Mouse (Mus musculus): Measurements from ENCODE around the gene Prkar2b.

Prkar2b gene

GRCm38 (mm10) chr12:32007646-32008045 lies 53.5 kb downstream of the Prkar2b start:
- no peak for DNase-seq

GRCm38 (mm10) chr12:32007040-32007439 lies 54.1 kb downstream of the Prkar2b start:
- DNase-seq, result no peak

DNA sequence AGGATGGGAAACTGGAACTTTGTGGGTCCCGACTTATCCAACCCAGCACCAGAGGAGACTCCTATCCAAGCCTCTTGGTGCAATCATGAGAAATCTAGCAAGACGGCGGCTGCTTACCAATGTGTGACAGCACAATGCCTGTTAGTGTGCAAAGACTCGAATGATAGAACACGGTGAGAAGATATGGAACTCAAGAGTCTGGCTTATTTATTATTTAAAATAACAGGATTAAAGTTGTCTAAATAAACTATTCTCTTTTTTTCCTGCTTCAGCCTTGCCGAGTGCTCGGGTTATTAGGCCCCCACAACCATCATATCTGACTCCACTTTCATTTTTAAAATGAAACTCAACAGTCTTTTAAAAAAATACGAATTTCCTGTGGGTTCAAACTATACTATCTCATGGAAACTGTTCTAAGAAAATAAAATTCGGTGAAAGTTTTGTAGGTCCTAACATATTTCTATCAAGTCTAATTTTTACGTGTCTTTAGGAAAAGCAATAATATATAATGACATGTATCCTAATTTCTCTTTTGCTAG lies 54.6 kb downstream of the Prkar2b start:
- no peak for DNase-seq

- no peak for DNase-seq
These were observed 60.6 kb downstream of the Prkar2b start for GRCm38 (mm10) chr12:32000464-32000863.

DNA sequence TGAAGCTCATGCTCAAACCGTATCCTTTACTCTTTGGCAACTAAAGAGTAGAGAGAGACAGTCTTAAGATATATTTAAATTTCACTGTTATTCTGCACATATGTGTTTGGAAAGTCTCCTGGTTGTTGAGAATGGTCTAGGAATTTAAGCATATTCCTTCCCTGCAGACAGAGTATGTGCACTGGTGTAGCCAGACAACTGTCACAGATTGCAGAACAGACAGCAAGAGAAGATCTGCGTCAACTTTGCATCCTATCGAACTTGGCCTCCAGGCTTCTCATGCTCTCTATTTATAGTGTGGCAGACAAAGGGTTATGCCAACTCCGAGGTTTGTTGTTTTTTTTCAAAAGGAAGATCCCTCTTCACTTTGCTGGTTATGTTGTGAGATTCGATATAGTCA lies 62.4 kb downstream of the Prkar2b start:
- DNase-seq, result no peak

GRCm38 (mm10) chr12:31997328-31997878 lies 63.7 kb downstream of the Prkar2b start:
- DNase-seq, result no peak

DNA sequence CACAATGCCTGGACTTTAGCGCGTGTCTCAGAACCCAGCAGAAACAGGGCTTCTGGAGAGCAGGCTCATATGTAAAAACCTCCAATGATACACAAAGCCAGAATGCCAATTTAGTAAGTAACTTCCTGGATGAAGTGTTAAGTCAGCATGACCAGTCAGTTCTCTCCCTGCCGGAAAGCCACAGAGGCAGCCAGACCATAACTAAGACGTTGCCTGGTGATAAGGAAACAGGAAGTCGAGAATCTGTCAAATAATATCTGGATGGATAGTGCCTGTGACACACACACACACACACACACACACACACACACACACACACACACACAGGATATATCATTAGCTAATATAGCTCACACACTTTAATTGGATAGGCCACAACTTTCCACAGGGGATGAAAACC lies 64.2 kb downstream of the Prkar2b start:
- peak; percentile 77 for DNase-seq

- DNase-seq, result no peak
These were observed 70.5 kb downstream of the Prkar2b start for GRCm38 (mm10) chr12:31990575-31990974.

DNA sequence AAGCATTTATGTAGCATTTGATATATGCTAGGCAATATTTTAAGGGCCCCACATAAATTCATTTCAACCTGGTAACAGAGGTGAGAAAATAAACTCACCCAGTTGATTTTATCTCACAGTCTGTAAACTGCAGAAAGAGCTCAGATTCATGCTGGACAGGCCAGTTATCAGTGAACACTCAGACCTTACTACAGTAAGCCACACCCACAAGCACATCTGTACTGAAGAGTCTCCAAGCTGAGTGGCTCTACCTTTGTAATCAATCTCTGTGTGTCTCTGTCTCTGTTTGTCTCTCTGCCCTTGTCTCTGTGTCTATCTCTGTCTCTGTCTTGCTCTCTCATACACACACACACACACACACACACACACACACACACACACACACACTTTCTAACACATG lies 71.4 kb downstream of the Prkar2b start:
- no peak for DNase-seq

DNA sequence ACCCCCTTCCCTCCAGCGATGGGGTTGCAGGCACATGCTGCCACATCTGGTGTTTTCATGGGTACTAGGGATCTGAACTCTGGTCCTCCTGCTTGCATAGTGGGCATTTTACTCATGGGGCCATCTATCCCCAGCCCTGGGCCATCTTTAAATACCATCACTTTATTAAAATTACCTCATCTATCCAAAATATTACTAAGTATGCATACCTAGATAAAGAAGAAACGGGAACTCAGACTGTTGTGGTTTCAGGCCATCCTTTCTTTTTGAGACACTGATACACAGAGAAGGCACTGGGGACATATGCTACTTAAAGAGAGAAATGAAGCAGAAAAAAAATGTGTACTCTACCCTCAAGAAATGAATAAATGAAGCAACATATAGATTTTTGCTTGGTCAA lies 74.6 kb downstream of the Prkar2b start:
- DNase-seq, result no peak

DNA sequence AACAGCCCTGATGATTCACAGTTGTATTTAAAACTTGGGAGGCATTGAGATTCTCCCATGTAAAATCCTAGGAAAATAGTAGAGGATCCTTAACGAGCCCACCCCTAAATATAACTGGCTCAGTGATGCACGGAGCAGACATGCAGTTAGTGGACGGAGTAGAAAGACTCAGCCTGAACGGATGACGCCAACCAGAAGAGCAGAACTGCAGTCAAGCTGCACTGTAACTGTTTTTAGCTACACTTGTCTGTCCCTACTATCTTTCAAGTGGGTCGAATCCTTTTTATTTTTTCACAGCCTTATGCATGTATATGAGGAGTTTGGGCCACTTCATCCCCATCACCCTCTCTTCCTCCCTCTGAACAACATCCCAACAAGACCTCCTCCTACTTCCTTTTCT lies 75.4 kb downstream of the Prkar2b start:
- no peak for DNase-seq

- peak; percentile 33 for DNase-seq
These were observed 76.4 kb downstream of the Prkar2b start for GRCm38 (mm10) chr12:31984664-31985063.

DNA sequence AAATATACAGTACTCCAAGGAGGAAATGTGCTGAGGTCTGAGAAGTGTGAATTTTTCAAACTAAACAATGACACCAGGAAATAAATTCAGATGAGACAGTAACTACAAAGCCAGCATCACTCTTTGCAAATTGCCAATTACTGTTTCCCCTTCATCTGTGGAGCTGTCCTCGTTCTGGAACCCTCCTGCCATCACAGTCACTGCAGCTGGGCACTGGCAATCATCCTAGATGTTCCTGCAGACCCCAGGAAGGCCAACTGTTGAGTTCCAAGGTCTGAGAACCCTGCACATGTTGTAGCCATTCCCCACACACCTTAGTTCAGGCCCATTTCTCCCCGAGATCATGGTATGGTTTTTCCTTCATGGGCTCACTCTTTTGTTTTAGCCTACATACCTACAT lies 76.9 kb downstream of the Prkar2b start:
- no peak for DNase-seq

- no peak for DNase-seq
These were observed 77.3 kb downstream of the Prkar2b start for GRCm38 (mm10) chr12:31983769-31984168.

DNA sequence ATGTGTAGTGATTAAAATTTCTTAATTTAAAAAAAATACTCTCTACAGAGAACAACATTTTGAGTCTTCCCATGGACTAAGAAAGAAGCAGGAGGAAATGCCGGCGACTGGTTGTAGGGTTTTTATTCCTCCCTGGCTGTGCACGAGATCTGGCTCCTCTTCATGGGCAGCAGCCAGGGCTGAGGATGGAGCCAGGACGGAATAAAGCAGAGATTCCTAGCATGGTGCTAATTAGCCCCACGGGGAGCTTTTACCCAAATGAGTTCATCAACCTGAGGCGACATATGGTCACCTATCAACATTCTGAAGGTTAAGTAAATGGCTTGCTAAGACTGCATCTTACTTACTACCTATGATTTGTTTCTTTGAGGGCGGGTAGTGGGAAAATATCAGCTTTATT lies 77.9 kb downstream of the Prkar2b start:
- DNase-seq, result no peak

GRCm38 (mm10) chr12:31977613-31978195 lies 83.4 kb downstream of the Prkar2b start:
- no peak for DNase-seq

- peak; percentile 33 for DNase-seq
These were observed 84.6 kb downstream of the Prkar2b start for GRCm38 (mm10) chr12:31976544-31976943.

GRCm38 (mm10) chr12:31973473-31974172 lies 87.5 kb downstream of the Prkar2b start:
- DNase-seq, result peak; percentile 61

GRCm38 (mm10) chr12:31971547-31971946 lies 89.5 kb downstream of the Prkar2b start:
- no peak for DNase-seq

- DNase-seq, result no peak
These were observed 92.0 kb downstream of the Prkar2b start for GRCm38 (mm10) chr12:31969111-31969510.

- DNase-seq, result no peak
These were observed 93.6 kb downstream of the Prkar2b start for GRCm38 (mm10) chr12:31967536-31967935.

GRCm38 (mm10) chr12:31966405-31966804 lies 94.7 kb downstream of the Prkar2b start:
- peak; percentile 57 for DNase-seq

DNA sequence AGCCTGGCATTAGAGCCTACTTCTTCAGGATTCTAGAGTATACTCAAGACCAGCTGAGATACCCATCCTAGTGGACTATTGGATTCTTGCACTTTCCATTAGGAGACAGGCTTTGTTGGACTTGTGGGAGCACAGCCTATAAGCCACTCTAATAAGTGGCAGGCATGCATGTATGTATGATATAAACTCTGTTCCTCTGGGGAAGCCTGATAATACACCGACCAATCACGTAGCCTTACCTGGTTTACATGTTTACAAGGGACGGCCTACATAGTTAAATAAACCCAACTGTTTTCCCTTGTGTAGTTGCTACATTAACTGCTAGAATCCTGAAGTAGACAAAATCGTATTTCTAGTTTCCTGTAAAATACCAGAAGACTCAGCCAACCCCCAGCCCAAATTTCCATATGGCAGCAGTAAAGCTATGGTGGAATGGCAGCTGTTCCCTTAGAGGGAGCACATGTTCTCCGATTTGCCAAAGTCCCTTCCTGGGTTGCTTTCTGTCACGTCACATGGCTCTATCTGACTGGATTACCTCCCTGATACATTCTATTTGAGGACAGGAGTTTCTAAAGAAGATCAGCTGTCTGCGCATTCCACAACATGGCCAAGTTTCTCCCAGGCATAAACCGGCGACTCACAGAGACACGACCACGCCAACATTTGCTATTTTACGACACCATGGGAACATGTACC lies 95.4 kb downstream of the Prkar2b start:
- no peak for DNase-seq

GRCm38 (mm10) chr12:31964074-31964473 lies 97.0 kb downstream of the Prkar2b start:
- DNase-seq, result no peak
